Mouse (Mus musculus) 3134 (cell line): ENCODE measurements around the gene Yif1b.
"Not testable (repeated sequence)": the region's sequence is repeated elsewhere in the genome, so short reads cannot be mapped to it uniquely, and the experiment has no call there.

Experiments used
- DNase-seq: peaks from one replicate; pipeline ENCODE4 v3.0.0-alpha.2; 2011; ENCODE audit warnings: low spot score; ENCODE audit not compliant: insufficient read length; ENCODE audit errors: extremely low read depth

Yif1b gene

DNA sequence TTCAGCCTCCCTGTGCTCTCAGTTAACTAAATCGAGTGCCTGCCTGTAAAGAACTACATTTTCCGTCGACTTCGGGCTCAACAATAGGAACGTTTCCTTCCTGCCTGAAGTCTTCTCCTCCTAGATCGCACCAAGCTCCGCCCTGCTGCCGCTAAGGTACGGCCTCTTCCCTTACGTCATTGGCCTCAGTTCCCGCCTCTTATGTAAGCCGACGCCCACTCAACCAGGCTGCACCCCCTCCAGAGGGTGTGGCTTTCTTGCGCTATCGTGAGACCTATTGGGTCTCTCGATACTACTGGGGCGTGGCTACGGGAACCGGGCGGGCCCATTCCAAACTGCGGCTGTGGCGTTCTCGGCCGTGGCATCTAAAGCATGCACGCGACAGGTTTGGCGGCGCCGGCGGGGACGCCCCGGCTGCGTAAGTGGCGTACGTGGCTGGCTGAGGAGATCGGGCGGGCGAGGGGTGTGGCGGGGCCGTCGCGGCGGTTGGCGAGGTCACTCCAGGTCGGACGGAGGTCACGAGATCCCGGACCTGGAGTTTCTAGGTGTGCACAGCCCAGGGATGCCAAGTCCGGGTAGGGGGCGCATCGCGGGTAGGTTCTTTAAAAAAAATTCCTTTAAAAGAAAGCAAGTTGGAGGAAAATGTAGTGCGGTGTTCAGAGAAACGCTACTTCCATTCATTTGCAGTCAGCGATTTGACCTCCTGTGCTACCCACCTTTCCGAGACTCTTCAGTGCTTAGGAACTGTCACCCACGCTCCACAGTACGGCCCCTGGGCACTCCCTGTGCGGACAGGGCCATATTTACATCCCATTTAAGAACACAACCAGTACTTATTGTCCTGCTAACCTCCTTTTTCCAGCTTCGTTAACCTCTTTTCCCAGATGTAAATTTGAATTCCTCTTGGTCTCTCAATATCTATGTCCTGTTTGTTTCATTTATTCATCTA, at the start of gene Yif1b:
TSS of gene Yif1b (plus strand) at position 311 of the 949 bp plus-strand sequence.
- peak; percentile 99 for DNase-seq

DNA sequence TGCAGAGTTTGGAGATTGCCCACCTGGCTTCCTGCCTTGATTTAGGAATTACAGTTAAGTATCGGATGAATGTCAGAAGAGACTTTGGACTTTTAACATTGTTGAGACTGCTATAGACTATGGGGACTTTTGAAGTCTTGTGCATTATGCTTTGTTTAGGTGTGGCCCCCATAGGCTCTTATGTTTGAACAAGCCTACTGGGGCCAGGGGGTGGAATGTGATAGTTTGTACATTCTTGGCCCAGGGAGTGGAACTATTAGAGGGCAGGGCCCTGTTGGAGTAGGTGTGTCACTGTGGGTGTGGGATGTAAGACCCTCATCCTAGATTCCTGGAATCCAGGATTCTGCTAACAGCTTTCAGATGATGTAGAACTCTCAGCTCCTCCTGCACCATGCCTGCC, 43.9 kb upstream of the Yif1b start:
- DNase-seq = not testable (repeated sequence)

DNA sequence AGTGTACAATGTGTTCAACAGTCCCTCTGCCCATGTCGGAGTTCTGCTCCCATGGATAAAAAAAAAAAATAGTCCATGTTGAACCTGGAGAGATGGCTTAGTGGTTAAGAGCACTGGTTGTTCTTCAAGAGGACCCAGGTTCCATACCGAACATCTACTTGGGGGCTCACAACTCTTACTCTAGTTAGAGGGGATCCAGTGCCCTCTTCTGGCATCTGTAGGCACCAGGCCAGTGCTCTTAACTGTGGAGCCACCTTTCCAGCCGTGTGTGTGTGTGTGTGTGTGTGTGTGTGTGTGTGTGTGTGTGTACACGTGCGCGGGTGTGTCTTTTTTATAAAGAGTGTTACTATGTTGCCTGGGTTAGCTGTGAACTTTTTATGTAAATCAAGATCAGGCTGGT, 35.6 kb upstream of the Yif1b start:
- DNase-seq = no peak

DNA sequence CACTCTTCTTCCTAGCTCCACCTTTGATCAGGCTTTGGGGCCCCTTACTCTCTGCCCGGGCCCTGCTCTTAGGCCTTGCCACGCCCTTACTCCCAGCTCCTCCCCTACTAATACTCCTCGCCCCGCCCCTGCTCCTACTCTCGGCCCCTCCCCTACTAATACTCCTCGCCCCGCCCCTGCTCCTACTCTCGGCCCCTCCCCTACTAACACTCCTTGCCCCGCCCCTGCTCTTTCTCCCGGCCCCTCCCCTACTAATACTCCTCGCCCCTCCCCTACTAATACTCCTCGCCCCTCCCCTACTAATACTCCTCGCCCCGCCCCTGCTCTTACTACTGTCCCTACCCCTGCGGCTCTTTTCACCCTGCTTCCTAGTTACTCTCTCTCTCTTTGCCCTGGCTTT, 27.1 kb upstream of the Yif1b start:
- peak; percentile 54 for DNase-seq

DNA sequence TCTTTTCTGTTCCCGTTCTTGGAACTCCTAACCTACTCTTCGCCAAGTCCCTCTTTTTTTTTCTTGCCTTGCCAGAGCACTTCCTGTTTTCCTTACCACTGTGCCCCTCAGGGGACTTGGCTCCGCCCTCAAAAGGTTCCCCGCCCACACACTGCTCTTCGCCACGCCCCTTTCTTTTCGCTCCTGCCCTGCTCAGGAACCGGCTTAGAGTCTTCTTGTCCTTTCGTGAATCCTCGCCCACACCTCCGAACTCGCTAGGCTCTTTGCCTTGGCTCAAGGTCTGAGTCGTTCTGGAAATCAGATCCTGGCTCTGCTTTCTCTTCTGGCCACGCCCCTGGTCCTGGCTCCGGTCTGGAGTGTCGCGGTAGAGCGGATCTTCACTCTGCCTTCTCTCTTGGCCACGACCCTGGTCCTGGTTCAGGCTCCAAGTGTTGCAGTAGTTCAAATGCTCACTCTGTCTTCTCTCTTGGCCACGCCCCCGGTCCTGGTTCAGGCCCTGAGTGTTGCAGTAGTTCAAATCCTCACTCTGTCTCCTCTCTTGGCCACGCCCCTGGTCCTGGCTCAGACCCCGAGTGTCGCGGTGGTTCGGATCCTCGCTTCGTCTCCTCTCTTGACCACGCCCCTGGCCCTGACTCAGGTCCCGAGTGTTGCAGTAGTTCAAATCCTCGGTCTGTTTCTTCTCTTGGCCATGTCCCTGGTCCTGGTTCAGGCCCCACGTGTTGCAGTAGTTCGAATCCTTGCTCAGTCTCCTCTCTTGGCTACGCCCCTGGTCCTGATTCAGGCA, 26.5 kb upstream of the Yif1b start:
- peak; percentile 95 for DNase-seq

DNA sequence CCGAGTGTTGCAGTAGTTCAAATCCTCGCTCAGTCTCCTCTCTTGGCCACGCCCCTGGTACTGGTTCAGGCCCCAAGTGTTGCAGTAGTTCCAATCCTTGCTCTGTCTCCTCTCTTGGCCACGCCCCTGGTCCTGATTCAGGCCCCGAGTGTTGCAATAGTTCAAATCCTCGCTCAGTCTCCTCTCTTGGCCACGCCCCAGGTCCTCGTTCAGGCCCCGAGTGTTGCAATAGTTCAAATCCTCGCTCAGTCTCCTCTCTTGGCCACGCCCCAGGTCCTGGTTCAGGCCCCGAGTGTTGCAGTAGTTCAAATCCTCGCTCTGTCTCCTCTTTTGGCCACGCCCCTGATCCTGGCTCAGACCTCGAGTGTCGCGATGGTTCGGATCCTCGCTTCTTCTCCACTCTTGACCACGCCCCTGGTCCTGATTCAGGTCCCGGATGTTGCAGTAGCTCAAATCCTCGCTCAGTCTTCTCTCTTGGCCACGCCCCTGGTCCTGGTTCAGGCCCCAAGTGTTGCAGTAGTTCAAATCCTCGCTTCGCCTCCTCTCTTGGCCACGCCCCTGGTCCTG, 25.8 kb upstream of the Yif1b start:
- no peak for DNase-seq

DNA sequence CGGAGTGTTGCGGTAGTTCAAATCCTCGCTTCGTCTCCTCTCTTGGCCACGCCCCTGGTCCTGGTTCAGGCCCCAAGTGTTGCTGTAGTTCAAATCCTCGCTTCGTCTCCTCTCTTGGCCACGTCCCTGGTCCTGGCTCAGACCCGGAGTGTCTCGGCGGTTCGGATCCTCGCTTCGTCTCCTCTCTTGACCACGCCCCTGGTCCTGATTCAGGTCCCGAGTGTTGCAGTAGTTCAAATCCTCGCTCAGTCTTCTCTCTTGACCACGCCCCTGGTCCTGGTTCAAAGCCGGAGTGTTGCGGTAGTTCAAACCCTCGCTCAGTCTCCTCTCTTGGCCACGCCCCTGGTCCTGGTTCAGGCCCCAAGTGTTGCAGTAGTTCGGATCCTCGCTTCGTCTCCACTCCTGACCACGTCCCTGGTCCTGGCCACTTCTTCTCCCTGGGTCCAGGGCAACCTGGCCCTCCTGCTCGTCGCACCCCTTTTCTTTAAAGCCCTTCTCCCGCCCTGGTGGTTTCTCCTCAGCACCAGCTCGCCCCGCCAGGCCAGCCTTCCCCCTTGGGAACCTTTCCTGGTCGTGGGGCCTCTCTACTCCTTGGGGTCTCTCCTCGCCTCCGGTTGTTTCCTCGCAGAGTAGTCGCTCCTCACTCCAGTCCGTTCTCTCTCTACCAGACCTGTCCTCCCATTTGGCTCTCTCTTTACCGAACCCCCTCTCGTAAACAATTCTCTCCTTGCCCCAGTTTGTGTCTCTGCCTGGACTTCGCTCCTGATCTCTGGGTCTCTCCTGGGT, 25.2 kb upstream of the Yif1b start:
- DNase-seq = not testable (repeated sequence)

DNA sequence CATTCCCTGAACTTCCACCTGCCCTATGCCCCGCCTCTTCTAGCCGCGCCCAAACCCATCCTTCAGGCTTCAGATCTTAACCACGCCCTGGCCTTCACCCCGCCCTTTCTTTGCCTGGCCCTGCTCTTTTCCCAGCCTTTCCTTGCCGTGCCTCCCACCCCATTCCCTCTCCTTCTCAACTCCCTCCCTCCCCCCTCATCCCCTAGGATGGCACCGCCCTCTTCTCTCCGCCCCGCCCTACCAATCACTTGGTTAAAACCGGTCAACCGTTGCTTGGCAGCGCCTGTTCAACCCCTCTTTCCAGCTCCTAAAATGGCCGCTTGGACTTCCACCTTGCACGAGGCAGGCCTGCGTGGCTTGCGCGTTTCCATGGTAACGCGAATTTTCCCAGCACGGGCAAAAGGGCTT, 24.4 kb upstream of the Yif1b start, which contains the start of gene Catsperg1:
TSS of gene Catsperg1 (minus strand) at position 361 of the 408 bp plus-strand sequence.
- no peak for DNase-seq

DNA sequence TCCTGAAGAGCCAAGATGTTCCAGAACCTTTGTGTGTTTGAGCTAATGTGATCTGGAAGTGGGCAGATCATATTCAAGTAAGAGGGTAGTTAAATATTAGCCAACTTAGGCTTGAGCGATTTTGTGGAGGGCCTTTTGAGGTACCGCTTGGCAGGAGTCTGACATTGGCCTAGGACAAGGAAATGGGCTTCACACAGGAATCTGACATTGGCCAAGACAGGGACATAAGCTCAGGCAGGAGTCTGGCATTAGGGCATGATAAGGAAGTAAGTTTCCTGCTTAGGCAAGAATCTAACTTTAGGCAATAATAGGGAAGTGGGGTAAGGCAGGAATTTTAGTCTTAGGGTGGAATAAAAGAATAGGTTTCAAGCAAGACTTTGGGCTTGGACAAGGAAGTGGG, 23.9 kb upstream of the Yif1b start:
- no peak for DNase-seq

DNA sequence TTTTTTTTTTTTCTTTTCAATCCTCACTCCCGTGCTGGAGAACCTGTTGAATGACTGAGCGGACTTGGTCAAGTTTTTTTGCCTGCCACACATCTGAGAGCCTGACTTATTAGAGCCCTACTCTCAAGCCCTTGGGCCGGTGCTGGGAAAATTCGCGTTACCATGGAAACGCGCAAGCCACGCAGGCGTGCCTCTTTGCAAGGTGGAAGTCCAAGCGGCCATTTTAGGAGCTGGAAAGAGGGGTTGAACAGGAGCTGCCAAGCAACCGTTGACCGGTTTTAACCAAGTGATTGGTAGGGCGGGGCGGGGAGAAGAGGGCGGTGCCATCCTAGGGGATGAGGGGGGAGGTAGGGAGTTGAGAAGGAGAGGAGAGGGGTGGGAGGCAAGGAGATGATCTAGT, 23.3 kb upstream of the Yif1b start:
- DNase-seq = no peak

DNA sequence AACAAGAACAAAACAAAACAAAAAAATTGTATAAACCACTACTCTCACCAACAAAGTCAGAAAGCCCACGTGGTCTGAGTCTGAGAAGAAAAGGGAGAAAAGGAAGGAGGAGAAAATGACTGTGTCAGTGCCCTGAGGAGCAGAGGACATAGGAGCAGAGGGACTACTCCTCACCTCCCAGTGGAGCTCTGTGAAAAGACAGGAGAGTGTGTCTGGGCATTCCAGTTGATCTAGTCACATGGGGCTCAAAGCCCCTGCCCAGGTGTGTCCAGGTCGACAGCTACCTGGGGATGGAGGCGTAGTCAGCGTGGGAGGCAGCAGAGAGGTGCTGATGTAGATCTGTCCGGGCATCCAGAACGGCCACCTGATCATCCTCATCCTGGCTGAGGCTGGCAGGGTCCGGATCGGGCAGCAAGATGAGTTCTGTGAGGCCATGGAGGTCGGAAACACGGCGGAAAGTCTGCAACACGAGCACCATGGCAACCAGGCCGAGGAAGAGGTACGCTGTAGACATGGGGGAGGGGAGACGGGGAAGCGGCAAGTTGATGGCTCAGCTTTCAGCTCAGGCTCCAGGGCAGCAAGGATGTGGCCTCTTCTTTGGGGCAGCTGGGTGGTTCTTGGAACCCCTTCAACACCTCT, 13.3 kb upstream of the Yif1b start:
- no peak for DNase-seq

DNA sequence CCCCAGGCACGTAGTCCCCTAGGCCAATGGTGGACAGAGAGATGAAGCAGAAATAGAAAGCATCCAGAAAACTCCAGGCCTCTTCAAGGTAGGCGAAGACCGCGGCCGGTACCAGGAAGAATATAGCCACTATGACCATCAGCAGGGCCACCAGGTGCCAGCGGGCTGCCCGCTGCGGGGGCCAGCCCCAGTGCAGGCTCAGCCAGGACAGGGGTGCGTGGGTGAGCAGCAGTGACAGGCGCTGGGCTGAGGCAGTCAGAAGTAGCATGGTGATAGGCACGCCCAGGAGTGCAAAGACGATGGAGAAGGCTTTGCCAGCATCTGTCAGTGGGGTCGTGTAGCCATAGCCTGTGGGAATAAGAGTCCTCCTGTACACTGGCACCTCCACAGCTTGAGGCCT, 12.6 kb upstream of the Yif1b start:
- no peak for DNase-seq

DNA sequence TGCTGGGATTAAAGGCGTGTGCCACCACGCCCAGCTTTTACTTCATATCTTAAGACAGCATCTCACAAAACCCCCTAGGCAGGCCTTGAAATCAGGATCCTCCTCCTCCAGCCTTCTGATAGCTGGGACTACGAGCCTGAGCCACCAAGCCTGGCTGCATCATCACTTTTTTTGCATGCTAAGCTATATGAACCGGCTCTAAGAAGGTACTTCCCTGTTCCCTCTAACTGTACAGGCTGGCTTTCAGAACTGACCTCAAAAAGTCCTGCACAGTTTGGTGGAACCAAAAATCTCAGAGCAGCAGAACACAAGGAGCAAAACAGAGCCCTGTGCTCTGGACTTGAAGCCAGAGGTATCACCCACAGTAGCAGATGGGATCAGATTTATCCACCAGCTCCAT, 9.9 kb upstream of the Yif1b start:
- no peak for DNase-seq

DNA sequence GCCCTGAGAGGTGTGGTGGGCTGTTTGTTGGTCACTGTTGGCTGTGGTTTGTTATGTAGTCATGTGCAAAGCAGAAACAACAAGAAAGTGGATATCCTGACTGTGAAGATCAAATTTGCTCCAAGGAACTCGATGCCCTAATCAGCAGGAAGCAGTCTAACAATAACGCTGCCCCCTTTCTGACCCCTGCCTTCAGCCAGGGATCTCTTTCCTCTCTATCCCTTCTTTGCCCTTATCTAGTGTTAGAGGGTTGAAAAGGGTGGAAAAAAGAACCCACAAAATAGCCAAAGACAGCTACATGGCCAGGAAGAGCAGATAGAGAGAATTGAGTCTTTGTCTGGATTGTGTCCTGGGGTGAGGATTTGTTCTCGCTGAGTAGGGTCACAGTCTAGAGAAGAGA, 7.6 kb upstream of the Yif1b start:
- DNase-seq = no peak

DNA sequence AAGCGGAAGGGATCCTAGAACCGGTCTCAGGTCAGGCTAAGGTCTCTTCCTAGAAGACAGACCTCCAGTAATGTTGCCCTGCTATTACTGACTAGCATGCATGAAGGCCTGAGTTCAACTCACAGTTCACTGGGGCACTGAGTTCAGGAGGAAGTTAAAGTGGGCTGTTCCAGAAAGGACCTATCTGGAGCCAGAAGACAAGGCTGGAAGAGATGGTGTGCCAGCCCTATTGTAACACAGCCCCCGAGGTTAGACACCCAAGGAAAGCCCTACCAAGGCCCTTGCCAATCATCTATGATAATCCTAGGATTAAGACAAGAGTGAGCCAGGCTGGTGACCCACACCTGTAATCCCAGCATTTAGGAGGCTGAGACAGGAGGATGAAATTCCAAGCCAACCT, 6.6 kb upstream of the Yif1b start:
- no peak for DNase-seq

DNA sequence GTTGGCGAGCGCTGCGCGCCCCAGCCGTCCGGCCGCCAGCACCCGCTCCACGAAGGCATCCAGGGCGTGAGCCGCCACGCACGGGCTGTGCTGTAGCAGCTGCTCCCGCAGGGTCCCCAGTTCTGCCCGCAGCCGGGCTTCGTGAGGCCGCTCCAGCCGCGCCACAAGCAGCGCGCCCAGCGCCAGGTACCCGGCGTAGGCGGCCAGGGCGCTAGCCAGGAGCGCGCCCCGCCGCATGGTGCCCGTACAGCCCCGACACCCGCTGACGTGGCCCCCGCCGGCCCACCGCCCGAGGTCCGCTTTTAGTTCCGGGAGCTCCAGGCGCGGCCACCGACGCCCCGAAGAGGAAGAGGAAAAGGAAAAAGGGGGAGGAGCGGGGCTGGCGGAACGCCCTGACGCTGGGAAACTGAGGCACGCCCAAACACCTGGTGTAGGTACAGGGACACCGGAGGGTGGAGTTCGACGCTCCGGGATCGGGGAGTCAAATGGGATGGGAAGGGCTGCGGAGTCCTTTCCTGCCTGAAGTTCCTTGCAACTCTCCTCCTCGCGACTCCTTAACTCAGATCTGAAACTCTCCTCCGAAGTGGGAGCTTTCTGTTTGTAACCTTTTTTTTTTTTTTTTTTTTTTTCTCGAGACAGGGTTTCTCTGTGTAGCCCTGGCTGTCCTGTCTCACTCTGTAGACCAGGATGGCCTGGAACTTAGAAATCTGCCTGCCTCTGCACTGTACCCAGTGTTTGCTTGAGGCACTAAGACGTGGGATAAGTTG, 5.7 kb upstream of the Yif1b start, which contains the start of gene Kcnk6:
TSS of gene Kcnk6 (minus strand) at position 269 of the 767 bp plus-strand sequence.
- DNase-seq = no peak

DNA sequence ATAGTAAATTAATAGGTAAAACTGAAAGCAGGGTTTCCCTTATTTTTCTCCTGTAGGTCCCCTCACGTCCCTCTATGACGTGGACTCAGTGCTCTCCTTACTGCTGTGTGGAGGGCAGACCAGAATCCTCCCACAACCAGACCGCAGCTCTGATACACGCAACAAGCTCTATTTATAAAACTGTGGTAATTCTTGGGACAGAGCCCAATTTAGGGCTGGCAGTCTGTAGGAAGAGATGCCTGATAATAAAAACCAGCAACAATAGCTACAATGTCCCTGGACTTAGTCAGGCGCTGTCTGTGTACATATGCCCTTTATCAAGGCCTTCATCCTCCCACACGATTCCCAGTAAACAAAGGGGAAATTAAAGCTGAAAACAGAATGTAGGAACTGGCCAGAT, 4.4 kb upstream of the Yif1b start:
- DNase-seq = peak; percentile 40

DNA sequence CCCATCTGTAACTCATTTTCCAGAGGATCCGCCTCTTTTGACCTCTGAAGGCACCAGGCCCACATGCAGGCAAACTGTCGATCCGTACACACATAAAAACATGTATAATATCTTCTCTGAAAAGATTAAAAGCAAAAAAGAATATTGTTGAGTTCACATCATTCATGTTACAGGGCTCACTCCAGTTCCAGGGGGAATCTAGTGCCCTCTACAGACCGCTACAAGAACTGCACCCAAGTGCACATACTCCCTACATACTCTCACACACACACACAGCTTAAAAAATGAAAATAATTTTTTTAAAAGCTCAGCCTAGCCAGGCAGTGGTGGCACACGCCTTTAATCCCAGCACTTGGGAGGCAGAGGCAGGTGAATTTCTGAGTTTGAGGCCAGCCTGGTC, 3.5 kb upstream of the Yif1b start:
- DNase-seq = no peak

DNA sequence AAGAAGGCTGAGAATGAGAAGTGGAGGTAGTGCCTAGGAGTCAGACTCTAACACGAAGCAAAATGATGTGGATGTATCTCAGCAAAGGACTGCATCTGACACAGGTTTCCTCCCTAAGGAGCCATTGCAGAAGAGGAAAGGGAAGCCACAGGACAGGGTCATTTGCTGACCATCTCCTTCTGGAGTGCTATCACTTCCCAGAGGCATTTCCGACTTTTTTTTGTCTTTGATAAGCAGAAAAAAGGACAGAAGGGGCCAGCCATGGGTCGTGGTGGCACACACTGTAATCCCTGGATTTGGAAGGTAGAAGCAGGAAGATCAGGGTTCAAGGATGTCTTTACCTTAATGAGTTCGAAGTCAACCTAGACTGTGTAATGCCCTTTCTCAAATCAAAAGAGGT, 1.5 kb upstream of the Yif1b start:
- no peak for DNase-seq
